Mouse (Mus musculus): ENCODE results near the gene Lpcat2.

DNA sequence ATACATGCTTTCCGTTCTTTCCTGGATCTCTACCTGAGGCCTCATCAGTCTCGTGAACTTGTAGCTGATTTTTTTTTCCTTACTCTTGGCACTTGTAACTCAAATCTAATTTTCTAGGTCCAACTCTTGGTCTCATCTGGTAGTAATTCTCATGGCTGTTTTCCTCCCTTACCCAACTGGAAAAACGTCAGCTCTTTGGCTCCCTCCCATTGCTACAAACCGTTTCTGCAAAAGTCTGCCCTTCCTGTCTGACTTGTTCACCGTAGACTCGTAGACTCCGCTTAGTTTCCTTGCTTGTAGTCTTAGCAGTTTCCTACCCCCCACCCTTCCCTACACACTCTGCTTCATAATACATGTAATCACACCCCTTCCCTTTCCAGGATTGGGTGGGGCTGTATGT, 58.3 kb downstream of the Lpcat2 start:
- TF ChIP-seq CTCF (IDR thresholded peaks at IDR 0.05; ENCODE audit: low read depth) = no peak
- TF ChIP-seq EP300 (optimal IDR thresholded peaks at IDR 0.05) = no peak
